Mouse (Mus musculus): Measurements from ENCODE around the gene Il13. TPM values are rescaled to one million over a fixed set of nuclear protein-coding genes. Genes with fewer than 3 reads are reported as not detected.

Gene Il13
- total RNA-seq, 2 experiments from 2014 or later: not detected

DNA sequence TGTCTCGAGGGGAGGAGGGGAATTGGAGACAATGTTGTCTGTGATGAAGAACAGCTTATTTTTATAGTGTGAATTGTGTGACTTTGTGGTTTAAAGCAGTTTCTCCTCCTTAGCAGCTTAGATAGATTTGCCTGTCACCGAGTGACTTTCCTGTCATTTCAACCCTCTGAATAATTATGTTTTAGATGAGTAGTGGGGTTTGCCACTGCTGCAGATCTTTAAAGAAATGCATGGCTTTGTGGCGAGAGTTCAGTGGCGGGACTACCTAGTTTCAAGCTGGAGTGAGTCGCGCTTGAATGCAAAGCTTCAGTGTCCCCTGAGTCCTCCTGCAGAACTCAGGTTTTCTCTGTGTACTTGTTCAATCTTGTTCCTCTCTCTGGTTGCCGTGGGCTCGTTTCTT lies 46.2 kb downstream of the Il13 start:
- DNase-seq (ENCODE audit: low spot score in 2 of 2): no peak

DNA sequence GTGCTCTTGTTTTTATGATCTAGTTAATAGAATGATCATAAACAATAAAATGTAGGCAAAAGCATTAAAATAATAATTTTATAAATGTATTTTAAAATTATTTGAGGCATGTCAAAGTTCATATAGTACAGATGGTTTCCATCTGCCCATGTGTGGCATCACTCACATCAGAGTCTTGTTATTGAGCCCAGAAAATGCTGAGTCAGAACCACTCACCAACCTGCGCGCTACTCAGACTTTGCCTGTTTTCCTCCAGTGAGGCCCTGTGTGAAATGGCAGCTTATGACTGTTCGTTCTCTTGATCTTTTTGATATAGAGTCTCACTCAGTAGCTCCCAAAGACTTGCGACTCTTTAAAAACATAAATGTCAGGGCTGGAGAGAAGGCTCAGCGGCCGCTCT lies 49.0 kb downstream of the Il13 start:
- no peak for DNase-seq (ENCODE audit: low spot score in 2 of 2)

DNA sequence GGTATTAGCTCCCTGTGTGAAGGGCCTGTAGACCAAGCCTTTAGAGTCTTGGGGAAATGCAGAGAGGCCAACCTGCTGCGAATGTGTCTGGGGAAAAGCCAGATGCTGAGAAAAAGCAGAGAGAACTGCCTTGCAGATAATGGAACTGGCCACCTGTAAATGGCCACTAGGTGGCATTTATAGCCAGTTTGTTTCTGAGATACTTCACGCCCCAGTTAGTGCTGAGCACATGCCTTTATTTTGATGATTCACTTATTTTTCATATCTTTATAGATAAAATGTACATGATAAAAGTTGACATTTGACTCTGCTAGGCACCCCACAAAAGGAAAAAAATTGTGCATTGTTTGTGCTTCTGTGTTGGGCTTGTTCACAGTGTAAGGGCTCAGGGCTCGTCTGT lies 49.7 kb downstream of the Il13 start:
- DNase-seq (ENCODE audit: low spot score in 2 of 2): no peak

DNA sequence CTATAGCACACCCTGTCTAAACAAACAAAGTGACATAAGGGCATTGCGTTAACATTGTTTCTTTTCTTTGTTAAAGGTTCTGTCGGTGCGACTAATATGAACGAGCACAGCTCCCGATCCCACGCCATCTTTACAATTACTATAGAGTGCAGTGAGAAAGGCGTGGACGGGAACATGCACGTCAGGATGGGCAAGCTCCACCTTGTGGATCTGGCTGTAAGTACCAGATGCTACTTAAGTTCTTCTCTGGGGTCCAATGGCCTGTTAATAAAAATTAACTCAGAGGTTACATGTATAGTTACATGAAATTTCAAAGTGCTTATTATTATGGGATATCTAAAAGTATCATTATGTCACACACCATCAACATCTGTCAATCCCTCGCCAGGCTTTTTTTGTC lies 51.4 kb downstream of the Il13 start:
- no peak for DNase-seq (ENCODE audit: low spot score in 2 of 2)

Other genes with a start within 250 kb of the Il13 start
- gene Leap2, start 211.5 kb downstream of the Il13 start, total RNA-seq (2021): not detected
- 1,000 to 10,000 TPM; 1,110 to 1,480 TPM for gene Uqcrq, start 203.9 kb downstream of the Il13 start, total RNA-seq (2021)
- gene Gdf9, start 203.7 kb downstream of the Il13 start, total RNA-seq (2021): 1 to 10 TPM; 4.3 to 6.0 TPM
- gene Gm10447, start 177.6 kb downstream of the Il13 start, total RNA-seq (2021): under 1 TPM in 1 of 2 experiments, not detected in 1; 0.27 TPM
- gene Shroom1, start 177.5 kb downstream of the Il13 start, total RNA-seq (2021): 10 to 100 TPM in 1 of 2 experiments, 1 to 10 TPM in 1; 3.7 to 10.9 TPM
- gene Gm9837, start 164.2 kb downstream of the Il13 start, total RNA-seq (2021): not detected
- not detected for gene Gm9945, start 154.5 kb downstream of the Il13 start, total RNA-seq (2021)
- gene Sowaha, start 154.4 kb downstream of the Il13 start, total RNA-seq (2021): under 1 TPM; 0.19 to 0.30 TPM
- 10 to 100 TPM; 28.9 to 32.1 TPM for gene Sept8, start 115.4 kb downstream of the Il13 start, total RNA-seq (2021)
- gene Kif3a, start 67.3 kb downstream of the Il13 start, total RNA-seq (2021): 10 to 100 TPM; 23.2 to 25.9 TPM
- not detected for gene Il4, start 16.0 kb downstream of the Il13 start, total RNA-seq (2021)
- gene Rad50, start 72.6 kb upstream of the Il13 start, total RNA-seq (2021): 10 to 100 TPM in 1 of 2 experiments, 1 to 10 TPM in 1; 8.3 to 12.0 TPM
- not detected for gene Il5, start 86.1 kb upstream of the Il13 start, total RNA-seq (2021)
- 10 to 100 TPM; 21.2 to 44.2 TPM for gene Irf1, start 135.3 kb upstream of the Il13 start, total RNA-seq (2021)
- gene Gm17334, start 138.5 kb upstream of the Il13 start, total RNA-seq (2021): under 1 TPM in 1 of 2 experiments, not detected in 1; 0.80 TPM
- gene Gm12216, start 224.6 kb upstream of the Il13 start, total RNA-seq (2021): 1 to 10 TPM; 5.2 to 6.1 TPM

Measured in adrenal gland, adult 18-20 months (tissue).